Mouse (Mus musculus) hindbrain, postnatal 0 days (tissue): ENCODE data around the gene Ccdc102a. TPM values are rescaled to one million over a fixed set of nuclear protein-coding genes. Genes with fewer than 3 reads are reported as not detected.
A peak's percentile ranks its signal among the peaks of the same experiment; 100 is the strongest.
"Not testable (repeated sequence)": the region's sequence is repeated elsewhere in the genome, so short reads cannot be mapped to it uniquely, and the experiment has no call there.

Source experiments
- ATAC-seq: fragments of 200-750 bp; cut with Nextera tagmentation; 2 replicates; pipeline ENCODE4 v1.8.0; 2017; ENCODE audit warnings: mild to moderate bottlenecking, moderate TSS enrichment, moderate library complexity
- DNase-seq: peaks from one replicate; pipeline ENCODE4 v3.0.0-alpha.2; 2015; ENCODE audit warnings: low spot score
- H3K27ac ChIP-seq: fragments of 300-500 bp; sonication (generic); 2 replicates; pipeline ENCODE4 v1.5.1; 2014; ENCODE audit warnings: mild to moderate bottlenecking
- H3K27me3 ChIP-seq: fragments of 300-500 bp; sonication (generic); 2 replicates; pipeline ENCODE4 v1.6.1; 2014; ENCODE audit warnings: low read length, mixed read lengths; ENCODE audit not compliant: insufficient read depth
- H3K36me3 ChIP-seq: fragments of 300-500 bp; sonication (generic); 2 replicates; pipeline ENCODE4 v1.6.1; 2014; ENCODE audit warnings: low read length, mixed read lengths; ENCODE audit not compliant: insufficient read depth
- H3K4me1 ChIP-seq: fragments of 300-500 bp; sonication (generic); 2 replicates; pipeline ENCODE4 v1.6.1; 2014; ENCODE audit warnings: antibody characterized with exemption, low read length, mixed read lengths; ENCODE audit not compliant: insufficient read depth
- H3K4me2 ChIP-seq: fragments of 300-500 bp; sonication (generic); 2 replicates; pipeline ENCODE4 v1.6.1; 2014; ENCODE audit warnings: low read depth, mild to moderate bottlenecking, low read length, moderate library complexity, mixed read lengths
- H3K4me3 ChIP-seq: fragments of 300-500 bp; sonication (generic); 2 replicates; pipeline ENCODE4 v1.5.1; 2014; ENCODE audit warnings: low read length
- H3K9ac ChIP-seq: fragments of 300-500 bp; sonication (generic); replicated peaks from 2 replicates; pipeline ENCODE4 v1.6.1; 2014; ENCODE audit warnings: mild to moderate bottlenecking, low read length, moderate library complexity, mixed read lengths
- H3K9me3 ChIP-seq: fragments of 300-500 bp; sonication (generic); 2 replicates; pipeline ENCODE4 v1.6.1; 2016; ENCODE audit warnings: low read length, mixed read lengths
- CTCF ChIP-seq: IDR thresholded peaks from 2 replicates; pipeline ENCODE4 v1.5.1; 2016; ENCODE audit warnings: antibody characterized with exemption, control low read depth, low read depth
- WGBS: fragments of 180-500 bp; shearing (Covaris S2); extraction: QIAGEN DNeasy Blood & Tissue Kit; methylation state at CpG from one replicate; pipeline ENCODE4 v1.1.7; 2014; 5-methylcytosine and 5-hydroxymethylcytosine counted together
- polyA plus RNA-seq: library from polyadenylated mRNA; unstranded; fragments of >200 nt; fragmentation: Nextera tagmentation; extraction: Ambion mirVana; gene quantifications from 2 replicates; pipeline ENCODE4 v1.2.1, GENCODE M21; 2015
- total RNA-seq: library from RNA; depleted of rRNA; stranded (reverse); fragments of >200 nt; gene quantifications from 2 replicates; pipeline ENCODE4 v1.2.3, GENCODE M21; 2014; rRNA removed

The Ccdc102a gene
- total and polyA plus RNA-seq, 2 experiments from 2014 or later = 5.5 to 7.8 TPM

DNA sequence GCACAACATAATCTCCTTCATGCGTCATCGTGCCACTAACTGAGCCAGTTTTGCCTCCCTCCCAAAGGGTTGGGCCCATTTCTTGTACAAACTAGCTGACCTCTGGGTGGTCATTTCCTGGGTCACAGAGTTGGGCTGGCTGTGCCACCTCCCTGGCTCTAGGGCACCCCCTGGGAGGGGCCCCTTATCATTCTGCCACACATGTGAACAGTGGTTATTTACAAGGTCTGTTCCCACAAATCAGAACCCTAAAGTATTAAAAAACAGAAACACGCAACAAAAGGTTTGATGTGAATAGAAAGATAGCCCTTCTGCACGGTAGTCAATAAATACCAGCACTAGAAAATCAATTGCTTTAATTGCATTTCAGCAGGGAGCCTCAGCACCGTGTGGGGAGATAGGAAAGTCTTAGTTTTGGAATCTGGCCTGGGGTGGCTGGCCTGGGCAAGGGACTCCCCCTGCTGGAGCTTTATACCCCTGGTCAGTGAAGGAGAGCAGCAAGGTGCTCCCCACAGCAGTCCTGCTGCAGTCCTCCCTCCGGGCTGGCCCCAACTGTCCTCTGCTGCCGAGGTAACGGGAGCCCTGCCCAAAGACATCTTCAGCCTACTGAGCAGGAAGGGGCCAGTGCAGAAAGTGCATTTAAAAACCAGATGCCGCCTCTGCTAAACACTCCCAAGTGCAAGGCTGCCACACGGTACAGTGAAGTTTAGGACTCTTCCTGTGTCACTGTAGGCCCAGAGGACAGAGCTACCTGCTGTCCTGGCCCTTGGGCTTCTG lies 53.8 kb downstream of the Ccdc102a start:
- Histone ChIP-seq H3K4me2 (no peak overlapping the region), H3K9ac (no peak overlapping the region), H3K27me3 (no peaks in the 10 kb centered on the region), H3K27ac (no peak overlapping the region), H3K4me1 (peaks cover 4% of the 10 kb centered on the region; the same call in 1 of the 2 replicates), H3K36me3 (peaks cover 39% of the 10 kb centered on the region), H3K9me3 (no peaks in the 10 kb centered on the region), H3K4me3 (no peak overlapping the region)
- peak; percentile 15; the same call in 1 of the 2 replicates for TF ChIP-seq CTCF
- ATAC-seq (no peak), DNase-seq (no peak)
- WGBS = 64% methylated on average over 10 of the region's 10 CpGs

- H3K27ac ChIP-seq = no peak overlapping the region
- H3K4me3 ChIP-seq = no peak overlapping the region
- 87% methylated on average over 12 of the region's 12 CpGs for WGBS
- no peak for DNase-seq
- TF ChIP-seq CTCF = no peak
- peaks cover 5% of the 10 kb centered on the region; the same call in 1 of the 2 replicates for H3K4me1 ChIP-seq
- no peaks in the 10 kb centered on the region for H3K9me3 ChIP-seq
- H3K9ac ChIP-seq = no peak overlapping the region
- H3K36me3 ChIP-seq = peaks cover 39% of the 10 kb centered on the region
- H3K4me2 ChIP-seq = no peak overlapping the region
- H3K27me3 ChIP-seq = no peaks in the 10 kb centered on the region
- ATAC-seq = no peak
Measured at GRCm38 (mm10) chr8:94862487-94863220, 55.2 kb downstream of the Ccdc102a start.

- peak; percentile 90 for TF ChIP-seq CTCF
- 79% methylated on average over 8 of the region's 8 CpGs for WGBS
- H3K27me3 ChIP-seq = no peaks in the 10 kb centered on the region
- H3K36me3 ChIP-seq = peaks cover 35% of the 10 kb centered on the region
- no peaks in the 10 kb centered on the region for H3K9me3 ChIP-seq
- no peak overlapping the region for H3K4me2 ChIP-seq
- H3K27ac ChIP-seq = no peak overlapping the region
- no peak overlapping the region for H3K4me3 ChIP-seq
- peaks cover 5% of the 10 kb centered on the region; the same call in 1 of the 2 replicates for H3K4me1 ChIP-seq
- no peak for ATAC-seq
- peak; percentile 76 for DNase-seq
- no peak overlapping the region for H3K9ac ChIP-seq
Measured at GRCm38 (mm10) chr8:94861352-94861910, 56.5 kb downstream of the Ccdc102a start.

DNA sequence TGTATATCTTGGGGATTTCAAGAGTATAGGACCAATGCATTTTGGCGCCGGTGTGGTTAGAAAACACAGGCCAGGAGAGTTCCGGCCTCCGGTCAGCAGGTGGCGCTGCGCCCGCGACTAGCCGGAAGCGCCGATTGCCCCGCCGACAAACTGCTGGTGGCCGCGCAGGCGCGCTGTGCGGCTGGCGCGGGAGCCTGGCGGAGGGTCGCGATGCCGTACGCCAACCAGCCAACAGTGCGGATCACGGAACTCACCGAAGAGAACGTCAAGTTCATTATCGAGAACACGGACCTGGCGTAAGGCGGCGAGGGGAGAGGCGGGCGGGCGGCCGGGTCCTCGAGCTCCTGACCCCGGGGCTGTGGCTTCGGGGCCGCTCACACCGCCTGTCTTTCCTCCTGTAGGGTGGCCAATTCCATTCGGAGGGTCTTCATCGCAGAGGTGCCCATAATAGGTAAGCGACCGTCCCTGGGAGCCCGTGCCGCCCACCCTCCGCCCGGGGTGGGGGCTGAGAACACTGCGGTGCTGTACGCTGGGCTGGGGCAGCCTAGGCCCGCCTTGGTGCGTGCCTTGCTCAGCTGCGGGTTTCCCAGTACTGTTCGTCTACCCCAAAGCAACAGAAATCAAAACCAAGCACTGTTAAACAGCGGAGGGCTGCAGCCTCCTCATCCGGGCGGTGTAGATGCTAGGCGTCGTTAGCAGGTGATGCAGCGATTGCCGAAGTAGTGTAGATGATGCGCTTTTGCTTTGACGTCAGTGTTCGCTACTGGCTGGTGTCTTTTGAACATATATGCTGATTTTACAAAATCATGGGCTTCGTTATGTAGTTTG lies 60.3 kb downstream of the Ccdc102a start, which contains the start of gene Polr2c:
Polr2c (plus strand) TSS at position 105 of the 828 bp plus-strand sequence.
- H3K4me2 ChIP-seq = peak within 1 kb of the TSS; percentile 59
- H3K27me3 ChIP-seq = no peaks in the 10 kb centered on the region
- H3K27ac ChIP-seq = peak within 1 kb of the TSS; percentile 86
- H3K4me1 ChIP-seq = peaks cover 5% of the 10 kb centered on the region; the same call in 1 of the 2 replicates
- no peaks in the 10 kb centered on the region for H3K9me3 ChIP-seq
- ATAC-seq = peak; percentile 87
- H3K4me3 ChIP-seq = peak within 1 kb of the TSS; percentile 74
- peak; percentile 75 for TF ChIP-seq CTCF
- peak; percentile 95 for DNase-seq
- peak within 1 kb of the TSS; percentile 90 for H3K9ac ChIP-seq
- peaks cover 33% of the 10 kb centered on the region for H3K36me3 ChIP-seq
- under 1% methylated on average over 68 of the region's 68 CpGs for WGBS

GRCm38 (mm10) chr8:94857011-94857345 lies 60.9 kb downstream of the Ccdc102a start:
- Histone ChIP-seq H3K9me3 (no peaks in the 10 kb centered on the region), H3K4me3 (peak overlapping the region; percentile 74), H3K36me3 (peaks cover 38% of the 10 kb centered on the region), H3K4me2 (peak overlapping the region; percentile 59; the same call in 1 of the 2 replicates), H3K27ac (no peak overlapping the region), H3K27me3 (no peaks in the 10 kb centered on the region), H3K4me1 (peaks cover 5% of the 10 kb centered on the region; the same call in 1 of the 2 replicates), H3K9ac (no peak overlapping the region)
- WGBS = 34% methylated on average over 5 of the region's 5 CpGs
- no peak for DNase-seq
- ATAC-seq = no peak; the same call in 1 of the 2 replicates
- TF ChIP-seq CTCF = no peak

DNA sequence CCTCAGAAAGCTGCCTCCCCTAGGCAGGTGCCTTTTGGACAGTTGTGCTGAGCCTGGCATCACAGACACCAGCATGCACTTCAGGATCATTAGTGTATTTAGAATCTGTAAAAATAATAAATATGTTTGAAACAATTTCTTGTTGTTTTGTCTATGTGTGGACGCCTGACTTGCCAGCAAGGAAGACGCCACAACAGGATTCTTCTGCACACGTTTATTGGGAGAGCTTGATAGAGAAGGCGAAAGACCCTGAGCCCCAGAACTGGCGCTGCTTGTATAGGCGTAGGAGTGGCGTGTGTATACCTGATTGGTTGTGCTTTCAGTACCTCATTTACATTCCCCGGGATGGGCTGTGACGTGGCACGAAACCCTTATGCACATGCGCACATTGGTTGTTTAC lies 63.1 kb downstream of the Ccdc102a start:
- WGBS = 91% methylated on average over 11 of the region's 11 CpGs
- H3K36me3 ChIP-seq = peaks cover 41% of the 10 kb centered on the region

More for the DNA sequence above, 63.1 kb downstream of the Ccdc102a start:
- not testable (repeated sequence) for ATAC-seq, H3K4me2 ChIP-seq, H3K4me3 ChIP-seq, H3K9me3 ChIP-seq, H3K9ac ChIP-seq, H3K4me1 ChIP-seq, H3K27ac ChIP-seq, DNase-seq, H3K27me3 ChIP-seq

Other genes starting within 250 kb of the Ccdc102a start
- 19.0 and 20.3 TPM in 2 replicates for gene Pllp, start 221.8 kb downstream of the Ccdc102a start, total RNA-seq
- gene Pllp, start 221.8 kb downstream of the Ccdc102a start, polyA plus RNA-seq = 18.6 and 20.6 TPM in 2 replicates
- 0.05 TPM in 1 of 2 replicates, not detected in the other for gene Ccl22, start 172.5 kb downstream of the Ccdc102a start, total RNA-seq
- 0.10 and 0.13 TPM in 2 replicates for gene Ccl22, start 172.5 kb downstream of the Ccdc102a start, polyA plus RNA-seq
- 99.6 and 100 TPM in 2 replicates for gene Cx3cl1, start 146.1 kb downstream of the Ccdc102a start, total RNA-seq
- gene Cx3cl1, start 146.1 kb downstream of the Ccdc102a start, polyA plus RNA-seq = 74.1 and 87.9 TPM in 2 replicates
- gene Ccl17, start 107.6 kb downstream of the Ccdc102a start, total RNA-seq = not detected in 2 replicates
- 2.7 and 4.8 TPM in 2 replicates for gene Ccl17, start 107.6 kb downstream of the Ccdc102a start, polyA plus RNA-seq
- 109 and 133 TPM in 2 replicates for gene Coq9, start 79.8 kb downstream of the Ccdc102a start, total RNA-seq
- gene Coq9, start 79.8 kb downstream of the Ccdc102a start, polyA plus RNA-seq = 54.7 and 59.2 TPM in 2 replicates
- 62.5 and 72.6 TPM in 2 replicates for gene Ciapin1, start 79.7 kb downstream of the Ccdc102a start, total RNA-seq
- 139 and 144 TPM in 2 replicates for gene Ciapin1, start 79.7 kb downstream of the Ccdc102a start, polyA plus RNA-seq
- 65.3 and 81.6 TPM in 2 replicates for gene Polr2c, start 60.6 kb downstream of the Ccdc102a start, total RNA-seq
- gene Polr2c, start 60.6 kb downstream of the Ccdc102a start, polyA plus RNA-seq = 102 TPM in 2 replicates
- 121 and 127 TPM in 2 replicates for gene Dok4, start 41.8 kb downstream of the Ccdc102a start, total RNA-seq
- 60.8 and 66.9 TPM in 2 replicates for gene Dok4, start 41.8 kb downstream of the Ccdc102a start, polyA plus RNA-seq
- gene Adgrg5, start 5.6 kb upstream of the Ccdc102a start, total RNA-seq = not detected in 2 replicates
- gene Adgrg5, start 5.6 kb upstream of the Ccdc102a start, polyA plus RNA-seq = 0.11 TPM in 1 of 2 replicates, not detected in the other
- gene Adgrg1, start 56.7 kb upstream of the Ccdc102a start, total RNA-seq = 236 and 284 TPM in 2 replicates
- gene Adgrg1, start 56.7 kb upstream of the Ccdc102a start, polyA plus RNA-seq = 105 TPM in 2 replicates
- gene Adgrg3, start 99.6 kb upstream of the Ccdc102a start, total RNA-seq = 1.3 TPM in 2 replicates
- 0.52 and 0.54 TPM in 2 replicates for gene Adgrg3, start 99.6 kb upstream of the Ccdc102a start, polyA plus RNA-seq
- gene Drc7, start 137.0 kb upstream of the Ccdc102a start, total RNA-seq = 2.9 and 3.6 TPM in 2 replicates
- gene Drc7, start 137.0 kb upstream of the Ccdc102a start, polyA plus RNA-seq = 3.0 and 3.3 TPM in 2 replicates
- 59.6 and 63.3 TPM in 2 replicates for gene Katnb1, start 163.1 kb upstream of the Ccdc102a start, total RNA-seq
- 45.3 and 48.4 TPM in 2 replicates for gene Katnb1, start 163.1 kb upstream of the Ccdc102a start, polyA plus RNA-seq